Mouse (Mus musculus): Measurements from ENCODE around the gene Casp7.
"Not testable (repeated sequence)": the region's sequence is repeated elsewhere in the genome, so short reads cannot be mapped to it uniquely, and the experiment has no call there.

Gene Casp7

GRCm38 (mm10) chr19:56385546-56385945, 11.4 kb upstream of the Casp7 start:
- no peak for DNase-seq (ENCODE audit: low spot score)

- DNase-seq (ENCODE audit: low spot score): no peak
These were observed 10.8 kb upstream of the Casp7 start for GRCm38 (mm10) chr19:56386095-56386494.

- DNase-seq (ENCODE audit: low spot score): no peak
These were observed 9.1 kb upstream of the Casp7 start for GRCm38 (mm10) chr19:56387726-56388302.

GRCm38 (mm10) chr19:56389176-56389575, 7.8 kb upstream of the Casp7 start:
- DNase-seq (ENCODE audit: low spot score): no peak

- no peak for DNase-seq (ENCODE audit: low spot score)
These were observed 7.0 kb upstream of the Casp7 start, which contains the start of gene Nrap for GRCm38 (mm10) chr19:56389879-56390278. Gene Nrap (minus strand): TSS chr19:56390037.

GRCm38 (mm10) chr19:56391307-56392046, 5.5 kb upstream of the Casp7 start:
- peak; percentile 57 for DNase-seq (ENCODE audit: low spot score)

- no peak for DNase-seq (ENCODE audit: low spot score)
These were observed 3.5 kb upstream of the Casp7 start for GRCm38 (mm10) chr19:56393311-56393866.

- no peak for DNase-seq (ENCODE audit: low spot score)
These were observed 1.6 kb upstream of the Casp7 start for GRCm38 (mm10) chr19:56395183-56395935.

GRCm38 (mm10) chr19:56396227-56396626, 702 bp upstream of the Casp7 start:
- DNase-seq (ENCODE audit: low spot score): no peak

- no peak for DNase-seq (ENCODE audit: low spot score)
These were observed 966 bp downstream of the Casp7 start for GRCm38 (mm10) chr19:56397663-56398527.

- DNase-seq (ENCODE audit: low spot score): no peak
These were observed 1.5 kb downstream of the Casp7 start for GRCm38 (mm10) chr19:56398528-56398795.

- DNase-seq (ENCODE audit: low spot score): peak; percentile 79
These were observed 3.3 kb downstream of the Casp7 start for GRCm38 (mm10) chr19:56400200-56400599.

- no peak for DNase-seq (ENCODE audit: low spot score)
These were observed 4.9 kb downstream of the Casp7 start for GRCm38 (mm10) chr19:56401864-56402263.

- no peak for DNase-seq (ENCODE audit: low spot score)
These were observed 8.9 kb downstream of the Casp7 start for GRCm38 (mm10) chr19:56405824-56406223.

- no peak for DNase-seq (ENCODE audit: low spot score)
These were observed 9.7 kb downstream of the Casp7 start for GRCm38 (mm10) chr19:56406581-56406980.

- not testable (repeated sequence) for DNase-seq (ENCODE audit: low spot score)
These were observed 13.0 kb downstream of the Casp7 start for GRCm38 (mm10) chr19:56409884-56410283.

GRCm38 (mm10) chr19:56418404-56418803, 21.5 kb downstream of the Casp7 start:
- no peak for DNase-seq (ENCODE audit: low spot score)

GRCm38 (mm10) chr19:56419452-56419851, 22.5 kb downstream of the Casp7 start:
- DNase-seq (ENCODE audit: low spot score): no peak

- DNase-seq (ENCODE audit: low spot score): no peak
These were observed 23.4 kb downstream of the Casp7 start for GRCm38 (mm10) chr19:56420345-56420744.

GRCm38 (mm10) chr19:56422476-56423338, 25.8 kb downstream of the Casp7 start:
- peak; percentile 63 for DNase-seq (ENCODE audit: low spot score)

GRCm38 (mm10) chr19:56423370-56423769, 26.4 kb downstream of the Casp7 start:
- DNase-seq (ENCODE audit: low spot score): no peak

All from yolk sac, embryonic 10.5 days (tissue).